Mouse (Mus musculus) liver, embryonic 11.5 days (tissue): Measurements from ENCODE around the gene Mtfr2. TPM values are rescaled to one million over a fixed set of nuclear protein-coding genes. Genes with fewer than 3 reads are reported as not detected.

Experiments used
- ATAC-seq: fragments of 200-750 bp; cut with Nextera tagmentation; replicated peaks from 2 replicates; pipeline ENCODE4 v1.8.0; 2017; ENCODE audit warnings: moderate number of reproducible peaks, mild to moderate bottlenecking, moderate TSS enrichment, moderate library complexity; ENCODE audit not compliant: low FRiP score
- DNase-seq: peaks from one replicate; pipeline ENCODE4 v3.0.0-alpha.2; 2017; ENCODE audit warnings: low spot score
- H3K27ac ChIP-seq: fragments of 300-500 bp; sonication (generic); 2 replicates; pipeline ENCODE4 v1.5.1; 2014; ENCODE audit warnings: mild to moderate bottlenecking, low read depth, low read length, control low read depth
- H3K27me3 ChIP-seq: fragments of 300-500 bp; sonication (generic); replicated peaks from 2 replicates; pipeline ENCODE4 v1.6.1; 2014; ENCODE audit warnings: low read length, mixed read lengths; ENCODE audit not compliant: control insufficient read depth, insufficient read depth
- H3K36me3 ChIP-seq: fragments of 300-500 bp; sonication (generic); 2 replicates; pipeline ENCODE4 v1.6.1; 2014; ENCODE audit warnings: mild to moderate bottlenecking, low read length, moderate library complexity, mixed read lengths; ENCODE audit not compliant: control insufficient read depth, insufficient read depth
- H3K4me1 ChIP-seq: fragments of 300-500 bp; sonication (generic); replicated peaks from 2 replicates; pipeline ENCODE4 v1.6.1; 2014; ENCODE audit warnings: low read length, mixed read lengths; ENCODE audit not compliant: control insufficient read depth, insufficient read depth
- H3K4me2 ChIP-seq: fragments of 300-500 bp; sonication (generic); 2 replicates; pipeline ENCODE4 v1.6.1; 2014; ENCODE audit warnings: mild to moderate bottlenecking, control low read depth, moderate library complexity
- H3K4me3 ChIP-seq: fragments of 300-500 bp; sonication (generic); 2 replicates; pipeline ENCODE4 v1.5.1; 2014; ENCODE audit warnings: low read depth, low read length, control low read depth
- H3K9ac ChIP-seq: fragments of 300-500 bp; sonication (generic); 2 replicates; pipeline ENCODE4 v1.6.1; 2014; ENCODE audit warnings: low read depth, low read length, control low read depth
- H3K9me3 ChIP-seq: fragments of 300-500 bp; sonication (generic); 2 replicates; pipeline ENCODE4 v1.6.1; 2016; ENCODE audit warnings: low read length, inconsistent platforms, mixed read lengths; ENCODE audit not compliant: control insufficient read depth
- WGBS: fragments of 180-500 bp; shearing (Covaris S2); extraction: QIAGEN DNeasy Blood & Tissue Kit; methylation state at CpG from one replicate; pipeline ENCODE4 v1.1.7; 2014; 5-methylcytosine and 5-hydroxymethylcytosine counted together
- polyA plus RNA-seq: library from polyadenylated mRNA; unstranded; fragments of >200 nt; fragmentation: Nextera tagmentation; extraction: Ambion mirVana; gene quantifications from 2 replicates; pipeline ENCODE4 v1.2.1, GENCODE M21; 2014

The Mtfr2 gene
- polyA plus RNA-seq, 1 experiment from 2014 or later: 4.1 TPM

DNA sequence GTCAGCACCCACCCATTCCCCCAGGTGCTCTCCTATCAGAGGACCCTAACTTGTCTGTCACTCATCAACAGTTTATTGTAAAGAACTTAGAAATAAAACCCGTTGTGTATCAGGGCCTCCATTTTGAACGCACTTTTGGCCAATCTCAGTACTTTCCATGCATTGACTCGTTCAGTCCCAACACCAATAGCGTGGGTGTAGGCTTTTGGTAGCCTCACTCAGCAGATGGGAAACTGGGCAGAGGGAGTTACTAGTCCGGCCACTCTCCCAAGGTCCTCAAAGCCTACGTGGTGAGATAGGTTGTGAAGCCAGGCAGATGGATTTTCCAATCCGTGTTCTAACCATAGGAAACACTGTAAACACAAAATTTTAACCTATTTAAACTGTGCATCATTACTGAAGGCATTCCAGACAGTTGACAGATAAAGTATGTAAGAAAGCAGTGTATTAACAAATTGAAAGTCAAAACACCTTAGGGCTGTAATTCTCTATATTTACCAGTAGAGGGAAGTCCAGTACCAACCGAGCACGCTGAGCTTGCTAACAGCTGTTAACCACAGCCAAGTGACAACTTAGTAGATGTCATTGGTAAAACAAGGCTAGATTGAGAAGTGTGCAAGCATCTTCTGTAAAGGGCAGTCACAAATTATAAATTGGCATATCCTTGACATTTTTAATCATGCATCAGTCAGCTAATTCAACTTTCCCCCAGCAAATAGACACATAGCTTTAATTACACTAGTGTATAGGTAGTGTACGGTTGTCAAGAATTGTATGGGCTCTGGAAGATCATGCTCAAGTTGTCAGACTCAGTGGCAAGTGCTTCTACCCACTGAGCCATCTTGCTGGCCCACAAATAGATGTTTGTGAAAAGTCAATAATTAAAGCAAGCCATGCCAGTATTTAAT, 14.2 kb downstream of the Mtfr2 start:
- H3K27ac ChIP-seq: no peak overlapping the region
- DNase-seq (no peak), ATAC-seq (no peak)
- WGBS: 64% methylated on average over 10 of the region's 10 CpGs
- H3K9me3 ChIP-seq: no peaks in the 10 kb centered on the region
- H3K27me3 ChIP-seq: no peaks in the 10 kb centered on the region
- H3K4me3 ChIP-seq: no peak overlapping the region
- no peak overlapping the region for H3K4me2 ChIP-seq
- H3K36me3 ChIP-seq: peaks cover 4% of the 10 kb centered on the region; the same call in 1 of the 2 replicates
- no peak overlapping the region for H3K9ac ChIP-seq
- H3K4me1 ChIP-seq: no peaks in the 10 kb centered on the region

DNA sequence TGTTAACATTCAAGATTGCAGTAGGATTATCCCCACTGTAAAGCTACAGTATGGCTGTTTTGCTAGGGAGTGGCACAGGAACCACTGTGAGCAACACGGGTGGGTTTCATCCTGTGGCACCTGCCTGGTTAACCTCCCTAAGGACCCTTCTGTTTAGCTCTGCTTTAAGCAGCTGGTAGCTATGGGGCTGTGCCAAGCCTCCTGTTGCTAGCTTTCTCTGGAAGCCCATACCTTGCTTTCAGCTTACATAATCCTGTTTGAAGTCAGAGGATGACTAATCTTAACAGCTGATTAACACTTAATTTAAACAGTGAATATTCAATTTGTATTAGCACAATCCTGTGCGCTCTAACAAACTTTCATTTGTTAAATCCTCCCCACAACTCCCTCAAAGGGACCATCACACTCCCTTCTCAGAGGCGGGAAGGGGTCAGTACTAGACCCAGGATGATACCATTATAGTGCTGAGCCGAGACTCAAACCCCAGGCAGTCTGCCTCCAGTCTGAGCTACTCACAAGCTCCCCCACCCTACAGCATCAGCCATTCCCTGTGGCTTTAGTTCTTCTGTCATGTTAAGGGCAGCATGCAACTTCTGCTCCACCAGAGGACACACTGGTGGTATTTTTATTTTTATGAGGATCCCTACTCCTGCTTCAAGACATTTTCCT, 15.0 kb downstream of the Mtfr2 start:
- ATAC-seq (no peak), DNase-seq (no peak)
- Histone ChIP-seq H3K9ac (no peak overlapping the region), H3K27ac (no peak overlapping the region), H3K9me3 (no peaks in the 10 kb centered on the region), H3K4me2 (no peak overlapping the region), H3K27me3 (no peaks in the 10 kb centered on the region), H3K4me3 (no peak overlapping the region), H3K4me1 (no peaks in the 10 kb centered on the region), H3K36me3 (peaks cover 4% of the 10 kb centered on the region; the same call in 1 of the 2 replicates)
- WGBS: 75% methylated on average over 4 of the region's 4 CpGs

DNA sequence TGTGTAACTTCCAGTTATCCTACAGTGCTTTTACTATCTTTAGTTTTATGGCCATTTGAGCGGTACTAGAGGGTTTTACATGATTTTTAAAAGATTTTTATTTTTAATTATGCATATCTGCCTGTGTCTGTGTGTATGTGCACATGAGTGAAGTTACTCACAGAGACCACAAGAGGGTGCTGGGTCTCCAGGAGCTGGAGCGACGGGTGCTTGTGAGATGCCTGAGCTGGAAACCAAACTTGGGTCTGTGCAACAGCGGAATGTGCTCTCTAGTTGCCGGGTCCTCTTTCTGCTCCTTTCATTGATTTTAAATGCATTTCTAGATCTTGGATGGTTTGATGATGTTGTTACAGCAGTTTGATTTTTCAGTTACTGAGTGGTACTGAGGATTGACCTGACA, 24.5 kb downstream of the Mtfr2 start:
- H3K4me2 ChIP-seq: no peak overlapping the region
- WGBS: 91% methylated on average over 5 of the region's 5 CpGs
- H3K36me3 ChIP-seq: no peaks in the 10 kb centered on the region
- no peaks in the 10 kb centered on the region for H3K4me1 ChIP-seq
- DNase-seq: no peak
- H3K27me3 ChIP-seq: no peaks in the 10 kb centered on the region
- H3K4me3 ChIP-seq: no peak overlapping the region
- no peaks in the 10 kb centered on the region for H3K9me3 ChIP-seq
- H3K27ac ChIP-seq: no peak overlapping the region
- no peak overlapping the region for H3K9ac ChIP-seq
- ATAC-seq: no peak

- H3K36me3 ChIP-seq: no peaks in the 10 kb centered on the region
- ATAC-seq (no peak), DNase-seq (no peak)
- no peak overlapping the region for H3K27ac ChIP-seq
- H3K9me3 ChIP-seq: no peaks in the 10 kb centered on the region
- whole genome bisulfite sequencing: 86% methylated on average over 9 of the region's 9 CpGs
- no peak overlapping the region for H3K9ac ChIP-seq
- no peaks in the 10 kb centered on the region for H3K4me1 ChIP-seq
- H3K4me3 ChIP-seq: no peak overlapping the region
- H3K27me3 ChIP-seq: no peaks in the 10 kb centered on the region
- H3K4me2 ChIP-seq: no peak overlapping the region
Observed at GRCm38 (mm10) chr10:20377621-20378020, 30.1 kb downstream of the Mtfr2 start.

GRCm38 (mm10) chr10:20379071-20379735, 31.6 kb downstream of the Mtfr2 start:
- 75% methylated on average over 9 of the region's 9 CpGs for WGBS
- H3K27ac ChIP-seq: no peak overlapping the region
- ATAC-seq: no peak

GRCm38 (mm10) chr10:20380798-20381197, 33.2 kb downstream of the Mtfr2 start:
- Histone ChIP-seq H3K4me2 (no peak overlapping the region), H3K36me3 (no peaks in the 10 kb centered on the region), H3K27ac (no peak overlapping the region), H3K9ac (no peak overlapping the region), H3K27me3 (no peaks in the 10 kb centered on the region), H3K4me3 (no peak overlapping the region), H3K9me3 (no peaks in the 10 kb centered on the region), H3K4me1 (no peaks in the 10 kb centered on the region)
- ATAC-seq (no peak), DNase-seq (no peak)
- WGBS: 80% methylated on average over 3 of the region's 3 CpGs

More at GRCm38 (mm10) chr10:20379071-20379735, 31.6 kb downstream of the Mtfr2 start:
- H3K4me3 ChIP-seq: no peak overlapping the region
- H3K27me3 ChIP-seq: no peaks in the 10 kb centered on the region
- H3K4me1 ChIP-seq: no peaks in the 10 kb centered on the region
- no peak for DNase-seq
- H3K4me2 ChIP-seq: no peak overlapping the region
- H3K9me3 ChIP-seq: no peaks in the 10 kb centered on the region
- H3K36me3 ChIP-seq: no peaks in the 10 kb centered on the region
- no peak overlapping the region for H3K9ac ChIP-seq

DNA sequence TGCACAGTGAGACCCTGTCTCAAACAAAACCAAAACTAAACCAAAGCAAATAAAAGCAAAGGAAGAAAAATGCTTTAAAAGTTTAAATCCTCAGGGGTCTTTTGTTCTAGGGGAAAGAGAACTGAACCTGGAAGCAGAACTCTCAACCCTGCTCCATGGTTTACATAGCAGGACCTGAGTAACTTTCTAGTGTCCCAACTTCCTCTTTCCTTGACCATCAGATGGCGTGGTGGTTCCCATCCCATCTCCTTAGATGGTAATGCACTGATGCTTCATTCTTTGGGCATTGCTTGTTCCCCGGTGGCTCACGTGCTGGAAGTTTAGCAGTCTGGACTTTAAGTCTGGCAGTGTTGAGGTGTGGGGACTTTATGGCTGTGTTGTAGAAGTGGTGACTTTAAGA, 33.8 kb downstream of the Mtfr2 start:
- ATAC-seq (no peak), DNase-seq (no peak)
- 70% methylated on average over 3 of the region's 3 CpGs for WGBS
- Histone ChIP-seq H3K4me1 (no peaks in the 10 kb centered on the region), H3K36me3 (no peaks in the 10 kb centered on the region), H3K27ac (no peak overlapping the region), H3K4me3 (no peak overlapping the region), H3K27me3 (no peaks in the 10 kb centered on the region), H3K9ac (no peak overlapping the region), H3K9me3 (no peaks in the 10 kb centered on the region), H3K4me2 (no peak overlapping the region)

GRCm38 (mm10) chr10:20382807-20383419, 35.3 kb downstream of the Mtfr2 start:
- ATAC-seq (no peak), DNase-seq (no peak)
- no peak overlapping the region for H3K9ac ChIP-seq
- H3K4me2 ChIP-seq: no peak overlapping the region
- no peak overlapping the region for H3K27ac ChIP-seq
- H3K27me3 ChIP-seq: no peaks in the 10 kb centered on the region
- H3K36me3 ChIP-seq: no peaks in the 10 kb centered on the region
- H3K9me3 ChIP-seq: no peaks in the 10 kb centered on the region
- no peaks in the 10 kb centered on the region for H3K4me1 ChIP-seq
- 81% methylated on average over 6 of the region's 6 CpGs for WGBS
- H3K4me3 ChIP-seq: no peak overlapping the region
